Mouse (Mus musculus): ENCODE results near the gene Maea. TPM values are rescaled to one million over a fixed set of nuclear protein-coding genes. Genes with fewer than 3 reads are reported as not detected.
A peak's percentile ranks its signal among the peaks of the same experiment; 100 is the strongest.
"Not testable (repeated sequence)": the region's sequence is repeated elsewhere in the genome, so short reads cannot be mapped to it uniquely, and the experiment has no call there.

The Maea gene
- polyA plus RNA-seq, 1 experiment from 2014 or later = 132 TPM

DNA sequence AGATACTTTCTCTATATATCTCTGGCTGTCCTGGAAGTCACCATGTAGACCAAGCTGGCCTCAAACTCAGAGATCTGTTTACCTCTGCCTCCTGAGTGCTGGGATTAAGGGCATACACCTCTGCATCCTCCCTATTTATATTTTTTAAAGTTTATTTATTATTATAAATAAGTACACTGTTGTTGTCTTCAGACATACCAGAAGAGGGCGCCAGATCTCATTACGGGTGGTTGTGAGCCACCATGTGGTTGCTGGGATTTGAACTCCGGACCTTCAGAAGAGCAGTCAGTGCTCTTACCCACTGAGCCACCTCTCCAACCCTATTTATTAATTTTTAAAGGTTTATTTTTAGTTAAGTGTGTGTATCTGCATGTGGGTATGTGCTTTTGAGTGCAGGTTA lies 6.9 kb downstream of the Maea start:
- H3K36me3 ChIP-seq = peaks cover 20% of the 10 kb centered on the region
- not testable (repeated sequence) for H3K9ac ChIP-seq; ATAC-seq (ENCODE audit: insufficient number of reproducible peaks, insufficient read depth, low FRiP score, low TSS enrichment); H3K27me3 ChIP-seq; H3K4me3 ChIP-seq; H3K4me2 ChIP-seq (replicated peaks); H3K9me3 ChIP-seq; H3K27ac ChIP-seq; H3K4me1 ChIP-seq
- WGBS = 68% methylated on average over 3 of the region's 3 CpGs

DNA sequence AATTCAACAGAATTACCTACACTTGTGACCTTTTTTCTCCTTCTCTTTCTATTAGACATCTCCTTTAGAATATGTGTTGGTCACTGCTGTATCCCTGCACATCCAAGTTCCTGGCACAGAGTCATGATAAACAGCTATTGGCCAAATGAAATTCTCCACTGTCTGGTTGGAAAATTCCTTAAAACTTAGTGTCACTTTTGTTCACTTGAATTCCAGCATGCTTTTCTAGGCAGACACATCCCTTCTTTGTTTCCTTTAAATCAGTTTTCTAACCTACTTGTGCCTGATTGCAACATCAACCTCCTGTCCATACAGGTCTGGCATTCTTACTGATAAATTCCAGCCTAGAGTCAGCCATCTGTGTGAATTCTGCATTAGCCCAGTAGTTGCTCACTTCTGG lies 7.5 kb downstream of the Maea start:
- no peak overlapping the region for H3K4me3 ChIP-seq
- H3K36me3 ChIP-seq = peaks cover 20% of the 10 kb centered on the region
- no peak overlapping the region for H3K9ac ChIP-seq
- H3K4me1 ChIP-seq = no peaks in the 10 kb centered on the region
- ATAC-seq (ENCODE audit: insufficient number of reproducible peaks, insufficient read depth, low FRiP score, low TSS enrichment) = no peak
- no peaks in the 10 kb centered on the region for H3K27me3 ChIP-seq
- no peaks in the 10 kb centered on the region for H3K9me3 ChIP-seq
- no peak overlapping the region for H3K27ac ChIP-seq
- no peak overlapping the region for H3K4me2 ChIP-seq (replicated peaks)

DNA sequence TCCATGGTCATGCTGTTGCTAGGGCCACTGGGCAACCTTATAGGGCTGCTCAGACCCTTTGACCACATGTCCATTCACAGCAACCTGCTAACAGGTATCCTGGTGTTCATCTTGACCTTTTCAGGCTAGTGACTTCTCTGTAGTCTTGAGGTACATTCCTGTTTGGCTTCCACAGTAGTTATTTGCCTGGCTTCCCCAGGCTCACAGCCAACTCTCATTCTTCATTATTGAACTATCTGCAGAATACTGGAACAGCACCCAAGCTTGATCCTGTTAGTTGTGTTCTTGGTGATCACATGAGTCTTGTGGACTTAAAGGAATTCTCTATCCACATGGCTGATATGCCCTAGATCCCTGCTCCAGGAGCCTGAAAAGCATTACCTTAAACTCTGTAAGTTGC lies 8.3 kb downstream of the Maea start:
- Histone ChIP-seq H3K27me3 (no peaks in the 10 kb centered on the region), H3K4me2 (replicated peaks) (no peak overlapping the region), H3K9ac (no peak overlapping the region), H3K36me3 (peaks cover 15% of the 10 kb centered on the region), H3K27ac (no peak overlapping the region), H3K4me1 (no peaks in the 10 kb centered on the region), H3K9me3 (no peaks in the 10 kb centered on the region), H3K4me3 (no peak overlapping the region)
- no peak for ATAC-seq (ENCODE audit: insufficient number of reproducible peaks, insufficient read depth, low FRiP score, low TSS enrichment)

DNA sequence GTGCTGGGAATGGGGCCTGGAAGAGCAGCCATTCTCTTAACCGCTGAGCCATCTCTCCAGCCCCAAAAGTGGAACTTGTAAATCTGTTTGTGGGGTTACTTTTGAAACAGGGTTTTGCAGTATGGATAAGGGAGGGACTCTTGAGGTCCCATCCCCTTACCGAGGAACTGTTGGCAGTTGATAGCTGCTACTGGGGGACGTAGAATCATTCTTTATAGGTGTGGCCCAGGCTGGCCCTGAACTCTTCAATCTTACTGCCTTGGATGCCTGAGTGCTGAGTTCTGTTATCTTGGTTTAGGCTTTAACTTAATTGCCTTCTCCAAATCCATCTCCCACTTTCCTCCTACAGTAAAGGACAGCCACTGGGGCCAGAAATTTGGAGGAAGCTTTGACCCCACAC lies 8.8 kb downstream of the Maea start:
- no peak for ATAC-seq (ENCODE audit: insufficient number of reproducible peaks, insufficient read depth, low FRiP score, low TSS enrichment)
- 92% methylated on average over 3 of the region's 3 CpGs for WGBS
- H3K4me3 ChIP-seq = no peak overlapping the region
- H3K9me3 ChIP-seq = no peaks in the 10 kb centered on the region
- H3K27me3 ChIP-seq = no peaks in the 10 kb centered on the region
- no peak overlapping the region for H3K4me2 ChIP-seq (replicated peaks)
- peaks cover 12% of the 10 kb centered on the region for H3K36me3 ChIP-seq
- no peak overlapping the region for H3K27ac ChIP-seq
- H3K4me1 ChIP-seq = no peaks in the 10 kb centered on the region
- H3K9ac ChIP-seq = no peak overlapping the region

DNA sequence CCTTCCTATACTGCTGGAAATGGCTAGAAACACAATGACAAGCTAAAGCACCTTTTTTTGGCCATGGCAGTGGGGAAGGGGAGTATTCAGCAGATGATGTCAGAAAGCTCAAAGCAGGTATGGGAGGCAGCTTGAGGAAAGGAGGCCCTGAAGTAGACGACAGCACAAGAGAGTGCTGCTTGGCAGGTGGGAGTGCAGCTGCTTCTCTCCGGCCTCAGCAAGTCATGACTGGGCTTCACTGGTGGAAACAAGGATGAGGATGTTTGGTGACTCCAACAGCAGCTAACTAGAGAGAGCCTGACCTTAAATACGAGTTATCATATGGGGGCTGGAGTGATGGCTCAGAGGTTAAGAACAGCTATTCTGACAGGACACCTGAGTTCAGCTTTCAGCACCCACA lies 12.3 kb downstream of the Maea start:
- no peak overlapping the region for H3K4me2 ChIP-seq (replicated peaks)
- H3K9ac ChIP-seq = no peak overlapping the region
- no peak overlapping the region for H3K27ac ChIP-seq
- H3K4me3 ChIP-seq = no peak overlapping the region
- peaks cover 9% of the 10 kb centered on the region; the same call in 1 of the 2 replicates for H3K36me3 ChIP-seq
- H3K9me3 ChIP-seq = no peaks in the 10 kb centered on the region
- ATAC-seq (ENCODE audit: insufficient number of reproducible peaks, insufficient read depth, low FRiP score, low TSS enrichment) = no peak
- 79% methylated on average over 3 of the region's 3 CpGs for WGBS
- no peaks in the 10 kb centered on the region for H3K27me3 ChIP-seq
- H3K4me1 ChIP-seq = peaks cover 7% of the 10 kb centered on the region

DNA sequence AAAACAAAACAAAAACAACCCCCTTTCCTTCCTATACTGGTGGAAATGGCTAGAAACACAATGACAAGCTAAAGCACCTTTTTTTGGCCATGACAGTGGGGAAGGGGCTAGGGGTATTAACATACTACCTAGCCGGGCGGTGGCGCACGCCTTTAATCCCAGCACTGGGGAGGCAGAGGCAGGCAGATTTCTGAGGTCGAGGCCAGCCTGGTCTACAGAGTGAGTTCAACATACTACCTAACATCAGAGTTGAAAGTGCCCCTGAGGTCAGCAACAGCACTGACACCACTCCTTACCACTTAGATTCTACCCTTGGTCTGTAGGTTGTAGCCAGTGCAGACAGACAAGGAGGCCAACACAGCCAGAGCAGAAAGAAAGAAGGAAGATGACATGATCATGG lies 13.9 kb downstream of the Maea start:
- H3K9me3 ChIP-seq = no peaks in the 10 kb centered on the region
- H3K36me3 ChIP-seq = peaks cover 9% of the 10 kb centered on the region; the same call in 1 of the 2 replicates
- no peak overlapping the region for H3K27ac ChIP-seq
- 92% methylated on average over 5 of the region's 5 CpGs for WGBS
- no peak overlapping the region for H3K9ac ChIP-seq
- peaks cover 13% of the 10 kb centered on the region for H3K4me1 ChIP-seq
- H3K27me3 ChIP-seq = no peaks in the 10 kb centered on the region
- no peak overlapping the region for H3K4me2 ChIP-seq (replicated peaks)
- H3K4me3 ChIP-seq = no peak overlapping the region
- no peak for ATAC-seq (ENCODE audit: insufficient number of reproducible peaks, insufficient read depth, low FRiP score, low TSS enrichment)

DNA sequence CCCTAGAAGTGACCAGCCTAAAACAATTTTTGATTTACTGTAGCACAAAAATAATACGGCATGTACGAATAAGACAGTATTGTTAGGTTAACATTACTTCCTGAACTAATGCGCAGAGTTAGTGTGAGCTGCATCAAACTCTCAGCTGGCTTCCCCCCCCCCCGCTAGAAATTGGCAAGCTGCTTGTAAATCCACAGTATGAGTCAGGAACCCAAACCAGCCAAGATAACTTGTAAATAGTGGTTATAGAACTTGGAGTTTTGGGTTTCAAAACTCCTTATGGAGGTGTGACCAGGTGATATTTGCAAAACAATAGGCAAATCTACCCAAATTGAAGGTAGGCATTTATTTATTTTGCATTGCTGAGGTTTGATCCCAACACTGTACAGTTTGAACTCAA lies 14.4 kb downstream of the Maea start:
- no peak overlapping the region for H3K4me2 ChIP-seq (replicated peaks)

DNA sequence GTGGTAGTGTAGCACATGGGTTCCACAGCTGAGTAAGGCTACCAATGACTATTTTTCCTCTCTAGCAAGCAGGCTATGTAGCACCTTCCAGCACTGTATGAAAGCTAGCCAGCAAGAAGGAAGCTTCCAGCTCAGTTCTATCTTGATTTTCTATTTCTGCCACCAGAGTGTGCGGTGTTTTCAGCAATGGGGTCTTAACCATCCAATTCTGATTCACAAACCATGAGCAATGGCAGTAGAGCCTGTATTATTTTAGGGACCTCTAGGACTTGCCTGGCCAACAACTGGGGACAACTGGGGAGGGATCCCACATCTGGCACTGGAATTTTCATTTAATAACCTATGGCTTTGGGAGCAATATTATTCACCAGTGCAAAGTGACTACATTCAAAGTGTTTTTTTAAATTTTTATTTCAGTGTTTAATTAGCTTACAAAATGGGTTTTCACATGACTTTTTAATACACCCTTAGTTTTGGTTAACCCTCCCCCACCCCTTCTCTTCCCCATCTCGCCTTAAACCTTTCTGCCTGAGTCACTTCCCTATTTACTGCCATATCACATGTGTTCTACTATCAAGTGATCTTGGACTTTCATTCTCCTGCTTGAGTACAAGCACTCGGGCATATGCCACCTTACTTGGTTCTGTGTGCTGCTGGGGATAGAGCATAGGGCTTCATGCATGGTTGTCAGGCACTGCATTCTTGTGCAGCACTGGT lies 16.4 kb downstream of the Maea start:
- H3K9ac ChIP-seq = no peak overlapping the region
- H3K9me3 ChIP-seq = no peaks in the 10 kb centered on the region
- no peak overlapping the region for H3K4me2 ChIP-seq (replicated peaks)
- H3K27me3 ChIP-seq = no peaks in the 10 kb centered on the region
- no peak for ATAC-seq (ENCODE audit: insufficient number of reproducible peaks, insufficient read depth, low FRiP score, low TSS enrichment)
- no peak overlapping the region for H3K27ac ChIP-seq
- no peaks in the 10 kb centered on the region for H3K36me3 ChIP-seq
- WGBS = 86% methylated on average over 3 of the region's 3 CpGs
- H3K4me1 ChIP-seq = peaks cover 13% of the 10 kb centered on the region
- no peak overlapping the region for H3K4me3 ChIP-seq

More for the DNA sequence above, 14.4 kb downstream of the Maea start:
- Histone ChIP-seq H3K4me3 (no peak overlapping the region), H3K27me3 (no peaks in the 10 kb centered on the region), H3K4me1 (peaks cover 13% of the 10 kb centered on the region), H3K36me3 (peaks cover 9% of the 10 kb centered on the region; the same call in 1 of the 2 replicates), H3K9me3 (no peaks in the 10 kb centered on the region), H3K27ac (no peak overlapping the region), H3K9ac (no peak overlapping the region)
- ATAC-seq (ENCODE audit: insufficient number of reproducible peaks, insufficient read depth, low FRiP score, low TSS enrichment) = no peak
- WGBS = 98% methylated on average over 3 of the region's 4 CpGs

DNA sequence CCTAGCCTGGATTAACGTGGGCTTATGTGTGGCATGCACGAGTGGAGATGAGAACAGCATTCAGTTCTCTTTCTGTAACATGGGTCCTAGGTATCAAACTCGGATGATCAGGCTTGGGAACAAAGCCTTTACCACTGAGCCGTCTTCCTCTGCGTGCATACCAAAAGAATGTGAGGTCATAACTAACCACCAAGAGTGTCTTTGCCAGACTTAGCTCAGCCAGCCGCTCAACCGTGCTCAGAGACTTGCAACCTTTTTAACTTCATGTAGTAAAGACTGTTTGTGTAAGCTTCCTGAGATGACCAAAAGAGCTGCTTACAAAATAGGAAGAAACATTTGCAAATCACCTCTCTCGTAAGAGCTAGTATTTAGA lies 16.9 kb downstream of the Maea start:
- no peak for ATAC-seq (ENCODE audit: insufficient number of reproducible peaks, insufficient read depth, low FRiP score, low TSS enrichment)
- H3K27ac ChIP-seq = no peak overlapping the region; the same call in 1 of the 2 replicates
- H3K9me3 ChIP-seq = no peaks in the 10 kb centered on the region
- no peak overlapping the region for H3K4me2 ChIP-seq (replicated peaks)
- H3K4me3 ChIP-seq = no peak overlapping the region
- peaks cover 13% of the 10 kb centered on the region for H3K4me1 ChIP-seq
- no peaks in the 10 kb centered on the region for H3K27me3 ChIP-seq
- H3K36me3 ChIP-seq = no peaks in the 10 kb centered on the region
- H3K9ac ChIP-seq = no peak overlapping the region
- 72% methylated on average over 8 of the region's 8 CpGs for WGBS

DNA sequence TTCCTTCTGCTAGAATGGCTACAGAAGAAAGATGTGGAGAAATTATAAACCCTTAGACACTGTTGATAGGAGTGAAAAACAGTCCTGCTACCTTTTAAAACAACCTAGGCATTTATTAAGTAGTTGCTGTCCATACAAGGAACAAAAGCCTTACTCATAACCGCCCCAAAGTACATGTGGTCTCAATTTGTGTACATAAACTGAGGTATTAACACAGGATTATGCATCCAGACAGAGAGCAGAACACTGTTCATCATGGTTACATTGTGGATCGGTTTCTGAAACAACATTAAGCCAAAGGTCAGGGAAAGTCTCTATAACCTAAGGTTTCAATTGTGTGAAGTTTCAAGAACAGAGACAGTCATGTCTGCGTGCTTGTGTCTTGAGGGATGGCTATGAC lies 17.7 kb downstream of the Maea start:
- 25% methylated on average over 3 of the region's 3 CpGs for WGBS
- ATAC-seq (ENCODE audit: insufficient number of reproducible peaks, insufficient read depth, low FRiP score, low TSS enrichment) = no peak
- peak overlapping the region; percentile 54; the same call in 1 of the 2 replicates for H3K27ac ChIP-seq

DNA sequence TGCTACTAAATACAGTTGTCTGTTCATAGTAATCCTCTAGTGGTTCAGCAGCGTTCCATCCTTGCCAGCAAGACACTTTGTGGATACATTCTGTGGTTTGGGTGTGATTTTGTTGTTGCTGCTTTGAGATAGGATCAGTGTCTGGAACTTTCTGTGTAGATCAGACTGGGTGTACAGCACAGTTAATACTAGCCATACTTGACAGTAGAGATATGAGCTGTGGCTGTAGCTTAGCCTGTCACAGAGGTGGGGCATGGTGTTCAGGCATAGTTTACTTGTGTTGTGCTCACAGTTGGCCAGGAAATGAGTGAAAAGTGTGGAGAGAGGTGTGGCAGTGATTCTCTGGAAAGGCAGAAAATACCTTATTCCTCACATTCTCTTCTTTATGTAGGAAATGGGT lies 22.2 kb downstream of the Maea start:
- WGBS = 93% methylated on average over 1 of the region's 1 CpGs
- Histone ChIP-seq H3K9me3 (no peaks in the 10 kb centered on the region), H3K9ac (no peak overlapping the region), H3K4me2 (replicated peaks) (no peak overlapping the region), H3K4me1 (peaks cover 7% of the 10 kb centered on the region), H3K36me3 (peaks cover 40% of the 10 kb centered on the region), H3K27ac (no peak overlapping the region), H3K4me3 (no peak overlapping the region), H3K27me3 (no peaks in the 10 kb centered on the region)
- no peak for ATAC-seq (ENCODE audit: insufficient number of reproducible peaks, insufficient read depth, low FRiP score, low TSS enrichment)

More for the DNA sequence above, 17.7 kb downstream of the Maea start:
- Histone ChIP-seq H3K4me2 (replicated peaks) (no peak overlapping the region), H3K9ac (no peak overlapping the region), H3K9me3 (no peaks in the 10 kb centered on the region), H3K4me3 (no peak overlapping the region), H3K27me3 (no peaks in the 10 kb centered on the region), H3K4me1 (peaks cover 13% of the 10 kb centered on the region), H3K36me3 (no peaks in the 10 kb centered on the region)

DNA sequence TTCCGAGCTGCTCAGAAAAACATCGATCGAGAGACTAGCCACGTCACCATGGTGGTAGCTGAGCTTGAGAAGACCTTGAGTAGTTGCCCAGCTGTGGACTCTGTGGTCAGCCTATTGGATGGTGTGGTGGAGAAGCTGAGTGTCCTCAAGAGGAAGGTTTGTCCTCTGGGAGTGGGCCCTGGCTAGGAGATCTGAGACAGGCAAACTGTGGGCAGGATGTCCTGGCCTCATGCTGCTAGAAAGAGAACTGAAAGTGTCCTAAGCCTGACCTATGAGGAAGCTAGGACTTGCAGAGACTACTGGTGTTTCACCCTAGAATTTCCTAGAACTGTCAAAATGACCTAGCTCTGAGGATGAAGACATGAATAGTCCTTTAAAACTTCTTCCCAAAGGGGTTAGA lies 23.2 kb downstream of the Maea start:
- no peak overlapping the region for H3K27ac ChIP-seq
- H3K4me1 ChIP-seq = no peaks in the 10 kb centered on the region
- H3K9ac ChIP-seq = no peak overlapping the region
- no peaks in the 10 kb centered on the region for H3K27me3 ChIP-seq
- 96% methylated on average over 4 of the region's 4 CpGs for WGBS
- H3K36me3 ChIP-seq = peaks cover 49% of the 10 kb centered on the region
- no peak for ATAC-seq (ENCODE audit: insufficient number of reproducible peaks, insufficient read depth, low FRiP score, low TSS enrichment)
- H3K4me2 ChIP-seq (replicated peaks) = no peak overlapping the region
- H3K9me3 ChIP-seq = no peaks in the 10 kb centered on the region
- H3K4me3 ChIP-seq = no peak overlapping the region
